Mouse (Mus musculus) neural tube, embryonic 11.5 days (tissue): ENCODE measurements around the gene Ankrd44. TPM values are rescaled to one million over a fixed set of nuclear protein-coding genes. Genes with fewer than 3 reads are reported as not detected.

Source experiments
- ATAC-seq: fragments of 200-750 bp; cut with Nextera tagmentation; 2 replicates; pipeline ENCODE4 v1.8.0; 2017; ENCODE audit warnings: moderate number of reproducible peaks, mild to moderate bottlenecking, moderate TSS enrichment, moderate library complexity; ENCODE audit not compliant: insufficient read depth, low FRiP score, low TSS enrichment
- DNase-seq: peaks from one replicate; pipeline ENCODE4 v3.0.0-alpha.2; 2015; ENCODE audit warnings: low spot score
- H3K27ac ChIP-seq: fragments of 300-500 bp; sonication (generic); 2 replicates; pipeline ENCODE4 v1.5.1; 2014; ENCODE audit warnings: low read depth, mild to moderate bottlenecking, low read length
- H3K27me3 ChIP-seq: fragments of 300-500 bp; sonication (generic); 2 replicates; pipeline ENCODE4 v1.6.1; 2014; ENCODE audit warnings: mild to moderate bottlenecking, low read length, mixed read lengths; ENCODE audit not compliant: control insufficient read depth, insufficient read depth
- H3K36me3 ChIP-seq: fragments of 300-500 bp; sonication (generic); 2 replicates; pipeline ENCODE4 v1.6.1; 2014; ENCODE audit warnings: mild to moderate bottlenecking, low read length, moderate library complexity, mixed read lengths; ENCODE audit not compliant: control insufficient read depth, insufficient read depth
- H3K4me1 ChIP-seq: fragments of 300-500 bp; sonication (generic); 2 replicates; pipeline ENCODE4 v1.6.1; 2014; ENCODE audit warnings: low read length, mixed read lengths; ENCODE audit not compliant: control insufficient read depth, insufficient read depth
- H3K4me2 ChIP-seq: fragments of 300-500 bp; sonication (generic); 2 replicates; pipeline ENCODE4 v1.6.1; 2014; ENCODE audit warnings: low read depth, mild to moderate bottlenecking, moderate library complexity
- H3K4me3 ChIP-seq: fragments of 300-500 bp; sonication (generic); 2 replicates; pipeline ENCODE4 v1.5.1; 2014; ENCODE audit warnings: low read depth, low read length
- H3K9ac ChIP-seq: fragments of 300-500 bp; sonication (generic); 2 replicates; pipeline ENCODE4 v1.6.1; 2014; ENCODE audit warnings: mild to moderate bottlenecking, low read length
- H3K9me3 ChIP-seq: fragments of 300-500 bp; sonication (generic); 2 replicates; pipeline ENCODE4 v1.6.1; 2016; ENCODE audit warnings: low read length; ENCODE audit not compliant: control insufficient read depth
- WGBS: fragments of 180-500 bp; shearing (Covaris S2); extraction: QIAGEN DNeasy Blood & Tissue Kit; methylation state at CpG from one replicate; pipeline ENCODE4 v1.1.7; 2014; 5-methylcytosine and 5-hydroxymethylcytosine counted together
- polyA plus RNA-seq: library from polyadenylated mRNA; unstranded; fragments of >200 nt; fragmentation: Nextera tagmentation; extraction: Ambion mirVana; gene quantifications from 2 replicates; pipeline ENCODE4 v1.2.1, GENCODE M21; 2014

Gene Ankrd44
- polyA plus RNA-seq, 1 experiment from 2014 or later, result 13.3 TPM

DNA sequence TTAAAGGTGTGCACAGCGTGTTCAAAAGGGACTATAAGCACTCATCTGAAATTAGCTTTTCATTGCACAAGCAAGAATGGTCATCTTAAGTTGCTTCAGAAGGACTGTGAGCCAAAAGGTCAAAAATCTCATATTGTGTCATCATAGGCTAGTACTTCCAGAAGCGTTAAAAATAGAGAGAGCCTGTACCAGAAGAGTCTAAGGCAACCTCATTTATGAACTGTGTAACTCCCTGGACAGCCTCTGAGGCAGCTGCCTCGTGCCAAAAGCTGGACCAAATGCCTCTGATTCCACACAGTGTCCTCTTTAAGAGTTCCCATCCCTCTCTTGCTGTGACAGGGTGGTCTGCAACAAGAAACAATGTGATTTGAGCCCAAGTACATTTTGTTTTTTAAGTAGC lies 176.7 kb downstream of the Ankrd44 start:
- ATAC-seq (no peak), DNase-seq (no peak)
- no peak overlapping the region for H3K27ac ChIP-seq
- no peaks in the 10 kb centered on the region for H3K9me3 ChIP-seq
- 73% methylated on average over 3 of the region's 3 CpGs for WGBS
- H3K4me2 ChIP-seq, result no peak overlapping the region
- H3K9ac ChIP-seq, result no peak overlapping the region
- H3K4me3 ChIP-seq, result no peak overlapping the region
- H3K36me3 ChIP-seq, result no peaks in the 10 kb centered on the region
- no peaks in the 10 kb centered on the region for H3K27me3 ChIP-seq
- H3K4me1 ChIP-seq, result no peaks in the 10 kb centered on the region

DNA sequence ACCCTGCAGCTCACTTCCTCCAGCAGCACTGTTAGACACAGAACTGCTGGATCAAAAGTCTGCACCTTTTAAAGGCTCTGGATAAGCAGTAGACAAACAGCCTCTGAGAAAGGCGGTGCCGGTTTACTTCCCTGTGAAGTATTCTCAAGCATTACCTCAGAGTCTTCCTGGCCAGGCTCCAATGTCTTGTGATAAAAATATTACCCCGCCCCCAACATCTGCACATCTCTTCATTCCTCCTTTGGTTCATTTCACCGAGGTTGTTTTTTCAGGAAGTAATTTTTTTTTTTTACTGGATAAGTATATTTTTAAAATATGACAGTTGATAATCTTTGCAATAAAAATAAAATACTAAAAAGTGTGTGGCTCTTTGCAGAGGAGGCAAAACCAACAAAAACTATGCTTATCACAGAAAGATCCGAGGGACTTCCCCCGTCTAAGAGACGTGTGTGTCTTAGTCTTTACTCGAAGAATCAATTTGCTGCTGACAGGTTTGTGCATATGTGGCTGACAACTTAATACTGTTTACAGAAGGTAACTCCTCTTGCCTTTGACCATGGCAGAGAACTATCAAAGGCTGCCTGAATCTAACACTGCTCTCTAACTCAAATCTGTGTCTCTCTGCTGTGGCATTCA lies 178.3 kb downstream of the Ankrd44 start:
- ATAC-seq, result no peak
- Histone ChIP-seq H3K4me2 (no peak overlapping the region), H3K4me3 (no peak overlapping the region), H3K27ac (no peak overlapping the region), H3K36me3 (no peaks in the 10 kb centered on the region), H3K4me1 (no peaks in the 10 kb centered on the region), H3K9me3 (no peaks in the 10 kb centered on the region), H3K9ac (no peak overlapping the region), H3K27me3 (no peaks in the 10 kb centered on the region)
- WGBS, result 75% methylated on average over 8 of the region's 8 CpGs
- DNase-seq, result no peak

DNA sequence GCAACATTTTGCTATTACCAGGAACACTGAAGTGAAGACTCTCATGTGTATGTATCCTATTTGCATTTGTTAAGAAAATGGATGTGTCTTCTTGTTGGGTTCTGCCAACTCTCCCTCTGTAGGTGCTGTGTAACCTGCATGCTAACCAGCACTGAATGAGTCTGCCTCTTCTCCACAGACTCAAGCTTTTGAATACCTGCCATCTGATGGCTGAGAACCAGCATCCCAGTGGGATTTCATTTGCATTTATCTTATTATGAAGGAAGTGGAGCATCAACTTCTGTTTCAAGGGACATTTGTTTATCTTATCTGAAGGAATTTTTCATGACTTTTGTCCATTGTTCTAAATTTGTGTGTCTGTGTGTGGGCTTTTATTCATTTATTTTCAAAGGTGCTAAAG lies 180.5 kb downstream of the Ankrd44 start:
- no peak overlapping the region for H3K9ac ChIP-seq
- ATAC-seq, result no peak
- no peak overlapping the region for H3K4me3 ChIP-seq
- H3K4me1 ChIP-seq, result no peaks in the 10 kb centered on the region
- H3K27ac ChIP-seq, result no peak overlapping the region
- H3K36me3 ChIP-seq, result no peaks in the 10 kb centered on the region
- H3K27me3 ChIP-seq, result no peaks in the 10 kb centered on the region
- no peak overlapping the region for H3K4me2 ChIP-seq
- no peaks in the 10 kb centered on the region for H3K9me3 ChIP-seq
- no peak for DNase-seq

DNA sequence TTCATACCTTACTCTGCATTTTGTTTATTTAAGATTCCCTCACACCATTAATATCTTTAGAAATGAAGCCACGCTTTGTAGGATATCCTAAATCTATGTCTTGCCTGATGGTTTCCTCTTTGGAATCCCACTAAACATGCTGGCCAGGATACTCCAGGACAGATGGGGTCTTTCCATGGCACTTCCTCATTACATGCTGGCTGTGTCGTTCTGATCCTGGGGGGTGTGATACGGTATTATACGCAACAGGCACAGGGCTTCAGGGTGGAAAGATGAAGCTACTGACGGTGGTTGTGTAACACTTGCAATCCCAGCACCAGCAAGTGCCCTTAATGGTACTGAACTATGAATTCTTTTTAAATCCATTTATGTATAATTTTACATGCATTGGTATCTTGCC lies 182.0 kb downstream of the Ankrd44 start:
- H3K9me3 ChIP-seq, result no peaks in the 10 kb centered on the region
- no peaks in the 10 kb centered on the region for H3K27me3 ChIP-seq
- WGBS, result 88% methylated on average over 5 of the region's 5 CpGs
- H3K27ac ChIP-seq, result no peak overlapping the region
- DNase-seq (no peak), ATAC-seq (no peak)
- H3K36me3 ChIP-seq, result no peaks in the 10 kb centered on the region
- H3K4me3 ChIP-seq, result no peak overlapping the region
- no peak overlapping the region for H3K9ac ChIP-seq
- no peak overlapping the region for H3K4me2 ChIP-seq
- H3K4me1 ChIP-seq, result no peaks in the 10 kb centered on the region

DNA sequence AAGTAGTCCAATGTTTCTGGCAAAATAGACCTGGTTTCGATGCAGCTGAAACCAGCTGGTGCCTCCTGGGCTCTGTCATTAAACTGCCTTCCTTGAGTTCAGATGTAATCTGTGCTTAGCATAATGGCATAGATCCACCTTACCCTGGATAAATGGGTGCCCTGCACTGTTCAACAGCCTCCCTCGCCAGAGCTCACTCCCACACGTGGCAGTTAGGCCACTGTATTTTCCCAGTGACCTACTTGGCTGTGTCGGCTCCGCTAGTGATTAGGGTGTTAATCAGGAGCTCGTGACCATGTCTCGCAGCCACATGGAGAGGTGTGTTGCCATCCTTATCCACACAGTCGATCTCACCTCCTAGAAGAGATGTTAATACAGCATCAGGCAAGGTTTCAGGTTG lies 183.1 kb downstream of the Ankrd44 start:
- Histone ChIP-seq H3K27me3 (no peaks in the 10 kb centered on the region), H3K9ac (no peak overlapping the region), H3K36me3 (no peaks in the 10 kb centered on the region), H3K4me3 (no peak overlapping the region), H3K27ac (no peak overlapping the region), H3K4me2 (no peak overlapping the region), H3K4me1 (no peaks in the 10 kb centered on the region), H3K9me3 (no peaks in the 10 kb centered on the region)
- DNase-seq, result no peak
- 86% methylated on average over 8 of the region's 8 CpGs for WGBS
- ATAC-seq, result no peak

DNA sequence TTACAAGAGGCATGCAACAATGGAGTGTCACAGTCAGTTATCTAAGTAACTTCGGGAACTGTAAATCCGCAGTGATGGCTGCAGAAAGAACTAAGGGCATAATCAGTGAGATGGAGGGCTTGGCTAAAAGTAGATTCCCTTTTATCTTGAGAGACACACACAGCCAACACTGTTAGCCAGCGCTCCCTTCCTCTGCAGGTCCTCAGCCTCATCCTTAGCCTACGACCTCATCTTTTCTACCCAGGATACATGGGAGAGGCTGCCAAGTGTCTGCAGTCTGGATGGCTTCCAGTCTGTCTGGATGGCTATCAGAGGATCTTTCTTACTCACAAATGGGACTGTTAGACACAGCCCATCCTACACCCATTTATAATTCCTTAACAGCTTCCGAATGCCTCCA lies 185.3 kb downstream of the Ankrd44 start:
- ATAC-seq (no peak), DNase-seq (no peak)
- H3K4me1 ChIP-seq, result no peaks in the 10 kb centered on the region
- H3K27ac ChIP-seq, result no peak overlapping the region
- H3K9me3 ChIP-seq, result no peaks in the 10 kb centered on the region
- H3K4me2 ChIP-seq, result no peak overlapping the region
- H3K4me3 ChIP-seq, result no peak overlapping the region
- 92% methylated on average over 5 of the region's 5 CpGs for WGBS
- no peaks in the 10 kb centered on the region for H3K36me3 ChIP-seq
- no peaks in the 10 kb centered on the region for H3K27me3 ChIP-seq
- no peak overlapping the region for H3K9ac ChIP-seq

DNA sequence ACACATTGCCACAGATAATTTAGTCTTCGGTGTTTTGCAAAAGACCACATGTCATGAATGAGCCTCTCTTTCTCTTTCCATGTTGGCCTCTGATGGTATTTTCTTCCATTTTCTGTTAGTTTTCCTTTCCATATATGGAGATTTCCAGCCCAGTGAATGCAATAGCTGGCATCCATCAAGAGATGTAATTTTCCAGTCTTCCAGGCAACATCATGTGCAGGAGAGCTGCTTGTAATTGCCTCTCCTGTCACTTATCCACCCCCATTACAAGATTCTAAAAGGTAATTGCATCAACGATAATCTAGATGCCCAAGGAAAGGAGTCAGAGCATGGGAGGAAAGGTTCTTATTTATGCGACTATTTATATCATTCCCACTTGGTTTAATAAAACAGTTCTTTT lies 188.7 kb downstream of the Ankrd44 start:
- H3K4me1 ChIP-seq, result peaks cover 2% of the 10 kb centered on the region; the same call in 1 of the 2 replicates
- no peak for DNase-seq
- H3K9ac ChIP-seq, result no peak overlapping the region
- H3K27ac ChIP-seq, result no peak overlapping the region
- no peak overlapping the region for H3K4me3 ChIP-seq
- no peak overlapping the region for H3K4me2 ChIP-seq
- no peaks in the 10 kb centered on the region for H3K36me3 ChIP-seq
- no peaks in the 10 kb centered on the region for H3K9me3 ChIP-seq
- no peak for ATAC-seq
- H3K27me3 ChIP-seq, result no peaks in the 10 kb centered on the region
- 89% methylated on average over 3 of the region's 3 CpGs for WGBS

DNA sequence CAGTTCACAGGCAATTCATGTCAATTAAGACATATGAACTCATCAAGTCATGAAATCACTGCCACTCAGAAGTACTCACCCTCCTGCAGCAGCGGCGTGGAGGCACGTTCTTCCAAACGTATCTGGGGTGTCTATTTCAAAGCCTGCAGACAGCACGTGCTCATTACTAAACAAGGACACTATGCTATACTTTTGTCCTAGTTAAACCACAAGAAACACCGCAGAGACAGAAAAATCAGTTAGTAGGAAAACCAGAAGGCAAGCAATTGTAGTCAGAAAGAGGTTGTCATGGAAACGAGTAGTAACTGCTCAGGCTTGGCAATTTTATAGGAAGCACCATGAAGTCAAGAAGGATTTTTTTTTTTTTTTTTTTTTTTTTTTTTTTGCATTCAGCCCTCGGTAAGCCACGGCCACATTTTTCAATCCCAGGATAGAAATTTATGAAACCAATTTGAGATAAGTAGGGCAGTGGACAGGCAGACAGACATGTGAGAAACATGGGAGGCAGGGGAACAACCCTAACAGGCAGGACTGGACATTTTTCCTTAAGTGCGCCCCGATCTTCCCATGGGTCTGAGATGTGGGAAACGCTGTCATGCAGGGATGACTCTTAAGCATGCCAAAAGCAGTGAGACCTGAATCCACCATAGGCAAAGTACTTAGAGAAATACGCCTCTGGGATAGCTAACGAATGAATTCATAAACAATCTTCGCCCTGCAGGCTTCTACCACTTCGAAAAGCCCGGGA lies 191.1 kb downstream of the Ankrd44 start:
- 63% methylated on average over 17 of the region's 17 CpGs for WGBS
- DNase-seq (no peak), ATAC-seq (no peak)
- Histone ChIP-seq H3K9me3 (no peaks in the 10 kb centered on the region), H3K27me3 (no peaks in the 10 kb centered on the region), H3K27ac (no peak overlapping the region), H3K4me3 (no peak overlapping the region), H3K4me1 (peaks cover 2% of the 10 kb centered on the region; the same call in 1 of the 2 replicates), H3K9ac (no peak overlapping the region), H3K36me3 (no peaks in the 10 kb centered on the region), H3K4me2 (no peak overlapping the region)

DNA sequence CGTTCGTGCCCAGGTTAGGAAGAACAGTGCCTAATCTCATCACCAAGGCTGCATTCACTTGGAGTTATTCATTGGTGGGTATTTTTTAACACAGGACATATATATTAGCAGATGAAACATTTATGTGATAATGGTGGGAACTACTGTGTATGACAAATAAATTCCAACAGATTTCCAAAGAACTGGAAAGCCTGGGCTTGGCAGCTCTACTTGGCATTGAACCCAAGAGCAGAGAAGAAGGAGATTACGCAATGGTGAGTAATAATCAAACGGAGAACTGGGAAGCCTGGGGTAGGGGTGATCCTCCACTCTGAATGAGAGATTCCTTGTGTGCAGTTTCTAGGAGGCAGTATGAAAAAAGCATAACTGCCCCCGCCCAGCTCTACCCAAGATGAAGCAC lies 196.9 kb downstream of the Ankrd44 start:
- ATAC-seq, result no peak
- H3K4me3 ChIP-seq, result no peak overlapping the region
- H3K4me2 ChIP-seq, result no peak overlapping the region
- no peaks in the 10 kb centered on the region for H3K36me3 ChIP-seq
- H3K4me1 ChIP-seq, result no peaks in the 10 kb centered on the region
- H3K9ac ChIP-seq, result no peak overlapping the region
- no peak overlapping the region for H3K27ac ChIP-seq
- H3K9me3 ChIP-seq, result no peaks in the 10 kb centered on the region
- DNase-seq, result no peak
- 95% methylated on average over 5 of the region's 5 CpGs for WGBS
- no peaks in the 10 kb centered on the region for H3K27me3 ChIP-seq
